Mouse (Mus musculus) forebrain, embryonic 13.5 days (tissue): ENCODE results near the gene Kcnma1. TPM values are rescaled to one million over a fixed set of nuclear protein-coding genes. Genes with fewer than 3 reads are reported as not detected.

ENCODE experiments used
- ATAC-seq: fragments of 200-750 bp; cut with Nextera tagmentation; 2 replicates; pipeline ENCODE4 v1.8.0; 2017
- H3K27ac ChIP-seq: fragments of 300-500 bp; sonication (generic); 2 replicates; pipeline ENCODE4 v1.5.1; 2015; ENCODE audit warnings: inconsistent platforms, mild to moderate bottlenecking, moderate library complexity
- H3K27me3 ChIP-seq: fragments of 300-500 bp; sonication (generic); 2 replicates; pipeline ENCODE4 v1.6.1; 2015; ENCODE audit warnings: mild to moderate bottlenecking, inconsistent platforms
- H3K36me3 ChIP-seq: fragments of 300-500 bp; sonication (generic); 2 replicates; pipeline ENCODE4 v1.6.1; 2015; ENCODE audit warnings: mild to moderate bottlenecking, inconsistent platforms; ENCODE audit not compliant: poor library complexity, severe bottlenecking
- H3K4me1 ChIP-seq: fragments of 300-500 bp; sonication (generic); 2 replicates; pipeline ENCODE4 v1.6.1; 2015; ENCODE audit warnings: inconsistent platforms
- H3K4me2 ChIP-seq: fragments of 300-500 bp; sonication (generic); 2 replicates; pipeline ENCODE4 v1.6.1; 2015; ENCODE audit warnings: inconsistent platforms, mild to moderate bottlenecking, moderate library complexity
- H3K4me3 ChIP-seq: fragments of 300-500 bp; sonication (generic); 2 replicates; pipeline ENCODE4 v1.5.1; 2015; ENCODE audit warnings: mild to moderate bottlenecking, inconsistent platforms
- H3K9ac ChIP-seq: fragments of 300-500 bp; sonication (generic); 2 replicates; pipeline ENCODE4 v1.6.1; 2015; ENCODE audit warnings: mild to moderate bottlenecking, inconsistent platforms
- H3K9me3 ChIP-seq: fragments of 300-500 bp; sonication (generic); replicated peaks from 2 replicates; pipeline ENCODE4 v1.6.1; 2016; ENCODE audit warnings: inconsistent platforms
- WGBS: fragments of 180-500 bp; shearing (Covaris S2); methylation state at CpG from one replicate; pipeline ENCODE4 v1.1.7; 2015; 5-methylcytosine and 5-hydroxymethylcytosine counted together
- polyA plus RNA-seq: library from polyadenylated mRNA; unstranded; fragments of >200 nt; fragmentation: Nextera tagmentation; extraction: Ambion mirVana; gene quantifications from 2 replicates; pipeline ENCODE4 v1.2.1, GENCODE M21; 2015

Gene Kcnma1
- polyA plus RNA-seq, result 3.4 and 4.4 TPM in 2 replicates

DNA sequence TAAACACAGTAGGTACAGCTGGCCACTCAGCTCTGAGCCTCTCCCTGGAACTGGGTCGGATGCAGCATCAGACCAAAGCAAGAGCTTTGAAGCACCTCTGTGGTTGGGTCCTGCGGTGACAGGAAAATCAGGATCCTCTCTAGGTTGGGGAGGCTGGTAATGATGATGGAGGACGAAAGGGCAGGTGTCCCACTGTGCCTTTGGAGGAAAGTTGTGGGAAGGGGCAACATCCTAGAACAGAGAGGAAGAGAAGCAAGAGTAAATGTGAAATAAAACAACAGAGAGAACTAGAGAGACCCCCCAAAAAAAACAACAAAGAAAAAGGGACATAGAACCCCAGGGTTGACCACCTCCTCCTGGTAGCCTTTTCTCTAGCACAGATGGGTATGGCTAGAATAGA is at the start of gene Kcnma1:
TSS of gene Kcnma1 (minus strand) at position 101 of the 400 bp plus-strand sequence.
- Histone ChIP-seq H3K9ac (no peak within 1 kb of the TSS), H3K4me3 (no peak within 1 kb of the TSS), H3K27ac (no peak within 1 kb of the TSS), H3K27me3 (no peaks in the 10 kb centered on the region), H3K4me1 (no peaks in the 10 kb centered on the region), H3K9me3 (no peaks in the 10 kb centered on the region), H3K36me3 (no peaks in the 10 kb centered on the region), H3K4me2 (no peak within 1 kb of the TSS)
- ATAC-seq, result no peak
- WGBS, result 63% methylated on average over 3 of the region's 3 CpGs

DNA sequence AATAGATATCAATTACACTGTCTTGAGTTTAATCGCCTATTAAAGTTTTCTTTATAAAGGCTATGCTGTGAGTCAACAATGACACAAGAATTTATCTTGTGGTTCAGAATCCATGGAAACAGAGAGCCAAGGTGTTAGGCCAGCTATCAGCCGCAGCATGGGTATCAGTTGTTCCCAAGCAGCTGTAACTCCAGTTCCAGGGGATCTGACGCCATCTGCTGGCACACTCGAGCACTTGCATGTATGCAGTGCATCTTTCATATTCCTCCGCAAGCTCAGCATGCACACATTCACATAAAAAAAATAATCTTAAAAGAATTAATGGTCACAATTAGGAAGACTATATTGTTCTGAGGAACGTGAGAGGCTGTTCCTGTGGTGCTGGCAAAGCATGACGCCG is 45.5 kb upstream of the Kcnma1 start:
- 32% methylated on average over 8 of the region's 8 CpGs for WGBS
- Histone ChIP-seq H3K9ac (no peak overlapping the region), H3K4me2 (no peak overlapping the region), H3K27me3 (no peaks in the 10 kb centered on the region), H3K4me1 (no peaks in the 10 kb centered on the region), H3K27ac (no peak overlapping the region), H3K36me3 (no peaks in the 10 kb centered on the region), H3K4me3 (no peak overlapping the region), H3K9me3 (no peaks in the 10 kb centered on the region)
- ATAC-seq, result no peak

- no peaks in the 10 kb centered on the region for H3K9me3 ChIP-seq
These were observed 45.0 kb upstream of the Kcnma1 start for GRCm38 (mm10) chr14:24059287-24059686.

DNA sequence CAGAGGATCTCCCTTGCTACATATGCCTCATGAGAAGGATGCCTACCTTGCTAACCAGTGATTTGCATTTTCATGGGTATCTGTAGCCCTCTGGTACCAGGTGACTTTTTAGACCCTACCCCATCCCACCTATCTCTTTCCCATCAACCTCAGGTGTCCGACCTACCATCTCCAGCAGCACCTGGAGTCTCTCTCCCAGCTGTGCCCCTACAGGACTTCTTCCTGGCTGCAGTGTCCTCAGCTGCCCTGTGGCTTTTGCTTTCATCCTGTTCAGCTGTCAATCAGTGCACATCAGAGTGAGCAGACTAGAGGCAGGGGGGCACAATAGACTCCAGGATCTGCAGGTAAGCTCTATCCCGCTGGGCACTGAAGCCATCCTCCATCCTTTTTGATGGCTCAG is 37.5 kb upstream of the Kcnma1 start:
- no peak for ATAC-seq
- WGBS, result 83% methylated on average over 2 of the region's 2 CpGs
- Histone ChIP-seq H3K27ac (no peak overlapping the region), H3K36me3 (no peaks in the 10 kb centered on the region), H3K27me3 (no peaks in the 10 kb centered on the region), H3K9ac (no peak overlapping the region), H3K9me3 (no peaks in the 10 kb centered on the region), H3K4me1 (no peaks in the 10 kb centered on the region), H3K4me3 (no peak overlapping the region), H3K4me2 (no peak overlapping the region)

More at GRCm38 (mm10) chr14:24059287-24059686, 45.0 kb upstream of the Kcnma1 start:
- ATAC-seq, result no peak
- Histone ChIP-seq H3K36me3 (no peaks in the 10 kb centered on the region), H3K27ac (no peak overlapping the region), H3K9ac (no peak overlapping the region), H3K4me1 (no peaks in the 10 kb centered on the region), H3K27me3 (no peaks in the 10 kb centered on the region), H3K4me3 (no peak overlapping the region), H3K4me2 (no peak overlapping the region)
- WGBS, result 78% methylated on average over 4 of the region's 4 CpGs

DNA sequence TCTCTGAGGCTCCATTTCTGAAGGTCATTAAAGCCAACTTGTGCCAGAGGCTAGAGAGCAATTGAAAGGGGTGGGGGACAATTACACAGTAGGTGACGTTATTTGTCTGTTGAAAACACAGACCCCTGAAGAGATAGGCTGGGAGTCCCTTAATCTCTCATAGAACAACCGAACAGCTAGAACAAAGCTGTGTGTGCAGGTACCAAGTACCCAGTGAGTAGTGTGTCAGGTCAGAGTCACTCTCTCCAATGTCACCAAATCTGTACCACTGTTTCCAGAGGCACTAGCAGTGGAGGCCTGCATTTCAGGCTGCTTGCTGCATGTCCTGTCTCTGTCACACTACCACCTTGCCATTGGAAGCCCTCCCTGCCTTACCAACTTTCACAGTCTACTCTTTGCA is 22.3 kb upstream of the Kcnma1 start:
- no peak overlapping the region for H3K4me3 ChIP-seq
- H3K4me1 ChIP-seq, result peaks cover 17% of the 10 kb centered on the region; the same call in 1 of the 2 replicates
- H3K27ac ChIP-seq, result no peak overlapping the region
- no peak for ATAC-seq
- no peaks in the 10 kb centered on the region for H3K9me3 ChIP-seq
- no peak overlapping the region for H3K4me2 ChIP-seq
- 24% methylated on average over 2 of the region's 2 CpGs for WGBS
- no peak overlapping the region for H3K9ac ChIP-seq
- no peaks in the 10 kb centered on the region for H3K27me3 ChIP-seq
- no peaks in the 10 kb centered on the region for H3K36me3 ChIP-seq

DNA sequence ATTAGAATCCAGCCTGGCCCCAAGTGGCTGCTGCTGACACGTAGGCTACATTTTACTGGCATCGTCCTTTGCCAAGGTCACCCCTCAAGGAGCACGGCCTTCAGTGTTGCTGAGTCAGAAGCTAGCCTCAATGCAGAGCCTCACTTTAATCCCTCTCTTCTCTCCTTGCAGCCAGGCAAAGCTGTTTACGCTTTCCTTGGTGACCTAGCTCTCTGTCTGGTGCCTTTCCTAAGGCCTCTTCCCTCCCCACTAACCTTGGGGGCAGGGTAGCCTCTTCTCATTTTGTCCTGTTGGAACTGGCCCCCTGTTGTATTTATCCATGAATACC is 21.9 kb upstream of the Kcnma1 start:
- peaks cover 17% of the 10 kb centered on the region; the same call in 1 of the 2 replicates for H3K4me1 ChIP-seq
- no peaks in the 10 kb centered on the region for H3K36me3 ChIP-seq
- no peaks in the 10 kb centered on the region for H3K27me3 ChIP-seq
- H3K4me3 ChIP-seq, result no peak overlapping the region
- H3K4me2 ChIP-seq, result no peak overlapping the region
- WGBS, result 27% methylated on average over 4 of the region's 4 CpGs
- H3K27ac ChIP-seq, result no peak overlapping the region
- no peaks in the 10 kb centered on the region for H3K9me3 ChIP-seq
- ATAC-seq, result no peak
- H3K9ac ChIP-seq, result no peak overlapping the region

- Histone ChIP-seq H3K27me3 (no peaks in the 10 kb centered on the region), H3K4me1 (peaks cover 17% of the 10 kb centered on the region; the same call in 1 of the 2 replicates), H3K27ac (no peak overlapping the region), H3K9ac (no peak overlapping the region), H3K4me2 (no peak overlapping the region), H3K4me3 (no peak overlapping the region), H3K9me3 (no peaks in the 10 kb centered on the region), H3K36me3 (no peaks in the 10 kb centered on the region)
- WGBS, result 21% methylated on average over 11 of the region's 11 CpGs
- ATAC-seq, result no peak
These were observed 21.4 kb upstream of the Kcnma1 start for GRCm38 (mm10) chr14:24035486-24036207.

DNA sequence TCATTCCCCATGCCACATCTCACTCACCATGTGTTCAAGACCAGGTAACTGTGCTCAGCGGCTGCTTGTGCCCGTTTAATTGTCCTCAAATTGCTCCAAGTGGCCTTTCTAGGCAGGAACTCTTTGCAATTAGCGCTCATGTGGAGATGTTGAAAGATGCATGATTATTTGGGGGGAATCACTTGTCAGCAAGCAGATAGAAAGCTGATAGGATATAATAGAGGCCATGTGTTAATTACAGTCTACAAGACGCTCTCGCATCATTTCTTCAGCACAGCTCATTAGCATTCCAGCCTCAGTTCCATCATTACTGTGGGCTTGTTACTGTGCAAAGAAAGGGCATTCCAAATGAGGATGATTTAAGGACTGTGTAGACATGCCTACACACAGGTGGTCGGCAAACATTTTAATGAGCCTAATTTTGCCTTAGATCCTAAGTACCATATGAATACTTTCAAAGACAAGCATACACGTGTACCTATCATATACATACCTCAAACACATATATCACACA is 18.6 kb upstream of the Kcnma1 start:
- Histone ChIP-seq H3K9ac (no peak overlapping the region), H3K4me3 (no peak overlapping the region), H3K4me2 (no peak overlapping the region), H3K27me3 (no peaks in the 10 kb centered on the region), H3K36me3 (no peaks in the 10 kb centered on the region), H3K4me1 (peaks cover 17% of the 10 kb centered on the region; the same call in 1 of the 2 replicates), H3K9me3 (peaks cover under 1% of the 10 kb centered on the region; the same call in 1 of the 2 replicates), H3K27ac (no peak overlapping the region)
- WGBS, result 54% methylated on average over 7 of the region's 7 CpGs
- ATAC-seq, result peak; percentile 51; the same call in 1 of the 2 replicates

DNA sequence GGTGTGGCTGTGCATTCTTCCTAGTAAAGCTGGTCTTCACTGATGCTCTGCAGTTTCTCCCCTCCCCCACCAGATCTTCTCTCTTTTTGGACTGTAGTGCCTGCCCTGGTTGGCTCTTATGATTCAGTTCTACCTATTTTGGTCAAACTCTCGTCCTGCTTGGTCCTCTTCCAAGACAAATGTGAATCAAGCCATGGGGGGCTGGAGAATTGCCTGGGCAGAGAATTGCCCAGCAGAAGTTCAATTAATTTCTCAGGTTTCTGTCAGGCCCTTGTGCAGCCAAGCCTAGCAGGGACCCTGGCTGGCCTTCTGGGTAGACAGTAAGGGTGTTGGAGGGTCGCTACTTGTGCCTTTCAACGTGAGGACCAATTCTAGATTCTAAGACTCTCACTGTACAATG is 17.9 kb upstream of the Kcnma1 start:
- 63% methylated on average over 3 of the region's 3 CpGs for WGBS
- Histone ChIP-seq H3K27ac (no peak overlapping the region), H3K9me3 (peaks cover 5% of the 10 kb centered on the region; the same call in 1 of the 2 replicates), H3K4me1 (peaks cover 17% of the 10 kb centered on the region; the same call in 1 of the 2 replicates), H3K4me2 (no peak overlapping the region), H3K9ac (no peak overlapping the region), H3K4me3 (no peak overlapping the region), H3K36me3 (no peaks in the 10 kb centered on the region), H3K27me3 (no peaks in the 10 kb centered on the region)
- no peak for ATAC-seq

DNA sequence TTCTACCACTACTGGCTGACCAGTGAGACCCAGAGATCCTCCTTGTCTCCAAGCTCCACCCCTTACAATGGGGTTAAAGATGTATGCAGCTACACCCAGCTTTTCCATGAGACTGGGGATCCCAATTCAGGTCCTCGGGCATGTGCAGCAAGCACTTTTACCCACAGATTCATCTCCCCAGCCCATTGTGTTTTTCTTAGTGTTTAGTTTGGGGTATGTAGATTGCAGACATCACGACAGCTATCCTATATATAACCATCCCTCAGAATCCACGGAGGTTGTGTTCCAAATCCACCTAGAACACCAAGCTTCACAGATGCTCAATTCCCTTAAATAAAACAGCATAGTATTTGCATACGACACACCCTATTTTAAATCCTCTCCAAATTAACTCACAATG is 6.4 kb upstream of the Kcnma1 start:
- ATAC-seq, result no peak
- H3K9ac ChIP-seq, result no peak overlapping the region
- WGBS, result 80% methylated on average over 4 of the region's 4 CpGs

DNA sequence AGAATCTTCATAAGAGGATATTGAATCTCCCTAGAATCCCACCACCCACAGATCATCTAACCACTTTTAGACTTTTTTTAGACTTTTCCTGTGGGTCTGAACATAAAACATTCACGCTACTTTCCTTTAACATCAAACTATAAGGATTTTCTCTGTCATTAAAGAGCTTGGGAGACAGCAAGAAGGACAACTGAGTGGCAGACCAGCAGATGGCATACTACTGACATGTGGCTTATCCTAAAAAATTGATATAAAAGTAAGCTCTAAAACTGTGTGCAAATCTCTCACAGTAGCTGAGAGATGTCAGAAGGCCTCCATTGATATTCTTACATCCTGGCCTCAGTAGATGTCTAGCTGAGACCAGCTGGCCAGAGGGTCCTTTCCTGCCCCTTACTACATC is 4.3 kb downstream of the Kcnma1 start:
- 73% methylated on average over 1 of the region's 1 CpGs for WGBS
- no peaks in the 10 kb centered on the region for H3K9me3 ChIP-seq
- peaks cover 26% of the 10 kb centered on the region; the same call in 1 of the 2 replicates for H3K27me3 ChIP-seq
- no peak for ATAC-seq
- no peak overlapping the region for H3K27ac ChIP-seq
- H3K36me3 ChIP-seq, result no peaks in the 10 kb centered on the region
- H3K4me2 ChIP-seq, result no peak overlapping the region
- H3K4me3 ChIP-seq, result no peak overlapping the region
- peaks cover 2% of the 10 kb centered on the region; the same call in 1 of the 2 replicates for H3K4me1 ChIP-seq
- no peak overlapping the region for H3K9ac ChIP-seq

More for the DNA sequence above, 6.4 kb upstream of the Kcnma1 start:
- Histone ChIP-seq H3K9me3 (no peaks in the 10 kb centered on the region), H3K4me1 (no peaks in the 10 kb centered on the region), H3K36me3 (no peaks in the 10 kb centered on the region), H3K27ac (no peak overlapping the region), H3K27me3 (no peaks in the 10 kb centered on the region), H3K4me2 (no peak overlapping the region), H3K4me3 (no peak overlapping the region)

- 7% methylated on average over 7 of the region's 7 CpGs for WGBS
- H3K9ac ChIP-seq, result no peak overlapping the region
- H3K9me3 ChIP-seq, result no peaks in the 10 kb centered on the region
- H3K4me3 ChIP-seq, result no peak overlapping the region
- H3K27ac ChIP-seq, result no peak overlapping the region
- no peak for ATAC-seq
- no peak overlapping the region for H3K4me2 ChIP-seq
- peaks cover 8% of the 10 kb centered on the region for H3K4me1 ChIP-seq
- H3K27me3 ChIP-seq, result peaks cover 32% of the 10 kb centered on the region
- H3K36me3 ChIP-seq, result no peaks in the 10 kb centered on the region
These were observed 6.0 kb downstream of the Kcnma1 start for GRCm38 (mm10) chr14:24008252-24008651.
